Mouse (Mus musculus) megakaryocyte, embryonic 14.5 days (primary cell): Measurements from ENCODE around the gene Eps8. TPM values are rescaled to one million over a fixed set of nuclear protein-coding genes. Genes with fewer than 3 reads are reported as not detected.
A peak's percentile ranks its signal among the peaks of the same experiment; 100 is the strongest.

Experiments used
- H3K27me3 ChIP-seq: replicated peaks from 2 replicates; pipeline ENCODE3; 2012; ENCODE audit warnings: inconsistent platforms
- H3K36me3 ChIP-seq: replicated peaks from 2 replicates; pipeline ENCODE3; 2012; ENCODE audit warnings: low read length, inconsistent platforms, mixed read lengths
- H3K4me1 ChIP-seq: 2 replicates; pipeline ENCODE4 v1.6.1; 2012; ENCODE audit warnings: inconsistent platforms
- H3K4me3 ChIP-seq: replicated peaks from 2 replicates; pipeline ENCODE3; 2012; ENCODE audit warnings: moderate library complexity, mild to moderate bottlenecking, inconsistent platforms
- H3K9me3 ChIP-seq: 2 replicates; pipeline ENCODE4 v1.6.1; 2012; ENCODE audit warnings: inconsistent platforms
- FLI1 ChIP-seq: IDR thresholded peaks from 2 replicates; pipeline ENCODE4 v1.6.1; 2012; ENCODE audit warnings: low read length, inconsistent platforms, mixed read lengths
- GATA1 ChIP-seq: IDR thresholded peaks from 3 replicates; pipeline ENCODE4 v1.6.1; 2012; ENCODE audit warnings: mixed read lengths, low read length, inconsistent platforms, borderline replicate concordance
- polyA plus RNA-seq: library from polyadenylated mRNA; stranded (reverse); fragments of >175 nt; gene quantifications from 2 replicates; pipeline ENCODE4 v1.2.3, GENCODE M21; 2012; ENCODE audit warnings: low replicate concordance; ENCODE audit not compliant: insufficient read depth

Eps8 gene
- polyA plus RNA-seq, result 0.47 and 0.61 TPM in 2 replicates

DNA sequence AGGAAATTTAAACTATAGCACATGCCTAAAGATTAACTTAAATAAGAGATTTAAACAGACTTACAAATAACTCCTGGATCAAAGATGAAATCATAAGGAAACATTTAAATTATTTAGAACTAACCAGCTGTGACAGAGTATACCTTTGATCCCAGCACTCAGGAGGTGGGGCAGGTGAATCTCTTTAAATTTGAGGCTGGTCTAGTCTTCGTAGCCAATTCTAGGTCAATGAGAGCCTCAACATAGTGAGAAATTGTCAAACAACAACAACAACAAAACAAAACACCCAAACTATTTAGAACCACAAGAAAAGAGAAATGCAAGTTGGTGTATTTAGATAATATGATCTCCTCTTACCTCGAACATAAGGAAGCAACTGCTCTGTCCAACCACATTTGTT is at the start of gene Eps8:
Eps8 (minus strand) TSS at position 101 of the 400 bp plus-strand sequence.
- H3K4me3 ChIP-seq, result no peak within 1 kb of the TSS
- no peaks in the 10 kb centered on the region for H3K36me3 ChIP-seq

DNA sequence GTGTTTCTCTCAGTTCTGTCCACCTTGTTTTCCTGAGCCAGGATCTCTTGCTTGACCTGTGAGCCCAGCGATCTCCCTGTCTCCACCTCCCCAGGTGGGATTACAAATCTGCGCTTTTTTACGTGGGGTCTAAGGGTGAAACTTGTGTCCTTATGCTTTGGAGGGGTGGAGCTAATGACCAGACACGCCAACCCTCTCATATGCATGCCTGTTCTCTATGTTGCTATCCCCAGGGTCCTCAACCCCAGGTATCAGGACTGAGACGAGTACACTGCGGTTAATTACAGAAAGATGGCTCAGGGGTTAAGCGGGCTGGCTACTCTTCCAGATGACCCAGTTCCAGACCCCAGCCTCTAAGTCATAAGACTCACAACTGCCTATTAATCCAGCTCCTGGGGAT is 48.8 kb upstream of the Eps8 start:
- Histone ChIP-seq H3K27me3 (peaks cover 5% of the 10 kb centered on the region), H3K4me1 (peaks cover 14% of the 10 kb centered on the region), H3K36me3 (no peaks in the 10 kb centered on the region), H3K9me3 (peaks cover 8% of the 10 kb centered on the region; the same call in 1 of the 2 replicates), H3K4me3 (no peak overlapping the region)
- TF ChIP-seq FLI1 (no peak), GATA1 (no peak)

More for the DNA sequence above, at the start of gene Eps8:
- peaks cover 10% of the 10 kb centered on the region for H3K27me3 ChIP-seq
- TF ChIP-seq GATA1, result no peak
- no peak for TF ChIP-seq FLI1
- no peaks in the 10 kb centered on the region for H3K4me1 ChIP-seq
- H3K9me3 ChIP-seq, result 0 out of 2 replicates have a peak, but pooled peaks cover 3% of the 10 kb centered on the region

DNA sequence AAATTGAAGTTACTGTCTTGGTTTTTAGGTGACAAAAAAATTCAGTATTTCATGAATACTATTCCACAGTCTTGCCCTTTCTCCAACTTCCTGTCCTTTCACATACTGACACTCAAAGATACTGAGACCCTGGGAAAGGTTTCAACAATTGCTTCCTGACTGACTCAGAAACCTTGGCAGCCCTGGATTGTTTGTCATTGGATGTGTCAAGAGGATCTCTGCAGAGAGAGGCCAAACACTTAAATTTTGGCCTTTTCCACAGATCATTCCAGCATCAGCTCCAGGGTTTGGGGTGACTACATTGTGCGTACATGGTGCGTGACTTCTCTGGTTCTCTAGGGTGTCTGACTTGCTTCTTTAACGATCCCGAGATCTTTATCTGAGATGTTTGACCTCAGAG is 48.2 kb upstream of the Eps8 start:
- TF ChIP-seq GATA1 (no peak), FLI1 (no peak)
- no peaks in the 10 kb centered on the region for H3K36me3 ChIP-seq
- H3K4me3 ChIP-seq, result no peak overlapping the region
- peaks cover 8% of the 10 kb centered on the region; the same call in 1 of the 2 replicates for H3K9me3 ChIP-seq
- H3K27me3 ChIP-seq, result peaks cover 5% of the 10 kb centered on the region
- H3K4me1 ChIP-seq, result peaks cover 14% of the 10 kb centered on the region

DNA sequence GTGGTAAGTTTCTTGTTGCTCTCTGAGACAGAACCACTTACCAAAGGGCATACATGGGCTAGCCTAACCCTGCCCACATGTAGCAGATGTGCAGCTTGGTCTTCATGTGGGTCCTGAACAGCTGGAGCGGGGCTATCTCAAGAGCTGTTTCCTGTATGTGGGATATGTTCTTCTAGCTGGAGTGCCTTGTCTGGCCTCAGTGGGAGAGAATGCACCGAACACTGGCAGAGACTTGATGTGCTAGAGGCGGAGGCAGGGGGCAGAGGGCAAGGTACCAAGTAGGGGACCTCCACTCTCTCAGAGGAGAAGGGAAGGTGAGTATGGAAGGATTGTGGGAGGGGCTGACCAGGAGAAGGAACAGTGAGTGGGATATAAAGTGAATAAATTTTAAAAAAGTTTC is 47.5 kb upstream of the Eps8 start:
- peaks cover 9% of the 10 kb centered on the region for H3K9me3 ChIP-seq
- no peak for TF ChIP-seq GATA1
- TF ChIP-seq FLI1, result no peak
- H3K27me3 ChIP-seq, result no peaks in the 10 kb centered on the region
- no peaks in the 10 kb centered on the region for H3K36me3 ChIP-seq
- H3K4me1 ChIP-seq, result peaks cover 14% of the 10 kb centered on the region
- no peak overlapping the region for H3K4me3 ChIP-seq

DNA sequence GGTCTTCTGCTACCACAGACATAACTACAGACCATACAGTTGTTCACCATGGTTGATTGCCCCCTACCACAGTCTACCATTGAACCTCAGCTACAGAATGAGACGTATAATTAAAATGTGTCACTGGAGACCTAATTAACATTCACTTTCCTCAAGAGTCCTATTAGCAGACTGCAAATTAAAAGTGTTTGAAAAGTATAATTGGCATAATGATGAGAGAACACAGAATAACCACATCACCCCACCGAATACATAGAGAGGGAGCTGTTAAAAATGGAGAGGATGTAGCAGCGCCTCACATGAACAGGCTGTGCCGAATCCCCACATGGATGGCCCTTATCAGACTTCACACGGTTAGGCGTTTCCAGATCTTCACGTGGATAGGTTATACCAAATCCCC is 44.8 kb upstream of the Eps8 start:
- H3K4me3 ChIP-seq, result no peak overlapping the region
- H3K9me3 ChIP-seq, result peaks cover 10% of the 10 kb centered on the region
- TF ChIP-seq FLI1 (no peak), GATA1 (no peak)

DNA sequence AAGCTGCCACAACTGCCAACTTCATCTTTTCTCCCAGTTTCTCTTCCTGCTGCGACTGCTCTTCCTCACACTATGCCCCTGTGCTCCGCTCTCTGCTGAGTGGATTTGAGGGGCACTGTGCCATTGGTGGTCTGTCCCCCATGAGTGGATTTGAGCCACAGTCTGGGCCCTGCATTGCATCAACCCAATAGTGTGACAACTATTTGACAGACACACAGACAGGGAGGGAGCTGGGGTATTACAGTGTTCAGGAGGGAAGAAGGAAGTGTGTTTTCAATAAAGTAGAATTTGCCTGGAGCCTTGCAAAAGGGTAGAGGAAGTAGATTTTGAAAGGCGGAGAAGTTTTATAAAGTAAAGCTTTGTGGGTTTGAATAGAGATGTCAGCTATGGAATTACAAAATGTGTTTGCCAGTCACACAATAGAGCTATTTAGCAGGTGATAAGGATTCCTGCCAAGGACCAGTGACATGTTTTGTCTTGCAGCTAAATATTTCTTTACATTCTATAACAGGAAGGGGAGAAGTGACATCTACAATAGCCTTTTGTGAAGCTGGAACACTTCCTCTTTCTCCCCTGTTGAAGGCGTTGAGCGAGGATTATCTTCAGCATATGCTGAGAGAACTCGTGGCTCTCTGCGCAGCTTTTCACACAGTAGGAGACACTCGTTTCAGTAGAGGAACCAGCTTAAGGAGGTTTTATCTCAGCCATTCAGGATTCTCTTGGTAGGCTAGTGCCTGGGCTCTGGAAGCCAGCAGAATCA is 41.9 kb upstream of the Eps8 start:
- H3K9me3 ChIP-seq, result peaks cover 7% of the 10 kb centered on the region
- peak overlapping the region; percentile 54 for H3K4me3 ChIP-seq
- no peaks in the 10 kb centered on the region for H3K27me3 ChIP-seq
- no peaks in the 10 kb centered on the region for H3K36me3 ChIP-seq
- H3K4me1 ChIP-seq, result no peaks in the 10 kb centered on the region; the same call in 1 of the 2 replicates
- TF ChIP-seq GATA1 (no peak), FLI1 (no peak)

More for the DNA sequence above, 44.8 kb upstream of the Eps8 start:
- no peaks in the 10 kb centered on the region for H3K27me3 ChIP-seq
- H3K4me1 ChIP-seq, result peaks cover 10% of the 10 kb centered on the region
- no peaks in the 10 kb centered on the region for H3K36me3 ChIP-seq

DNA sequence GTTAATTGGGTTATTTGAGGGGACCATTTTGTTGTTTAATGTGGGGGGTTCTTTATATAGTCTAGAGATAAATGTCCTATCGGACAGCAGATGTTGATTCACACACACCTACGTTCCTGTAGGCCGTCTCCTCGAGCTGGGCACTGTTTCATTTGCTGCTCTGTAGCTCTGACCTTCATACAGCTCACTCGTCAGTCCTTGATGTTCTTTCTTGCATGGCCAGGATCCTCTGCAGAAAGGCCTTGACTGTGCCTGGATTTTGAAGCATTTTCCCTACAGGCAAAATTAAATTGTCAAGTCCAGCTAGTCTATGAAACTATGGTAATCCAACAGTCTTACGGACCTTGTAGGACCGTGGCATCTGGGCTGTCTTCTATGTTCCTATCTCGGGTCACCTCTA is 40.4 kb upstream of the Eps8 start:
- TF ChIP-seq FLI1 (no peak), GATA1 (no peak)

DNA sequence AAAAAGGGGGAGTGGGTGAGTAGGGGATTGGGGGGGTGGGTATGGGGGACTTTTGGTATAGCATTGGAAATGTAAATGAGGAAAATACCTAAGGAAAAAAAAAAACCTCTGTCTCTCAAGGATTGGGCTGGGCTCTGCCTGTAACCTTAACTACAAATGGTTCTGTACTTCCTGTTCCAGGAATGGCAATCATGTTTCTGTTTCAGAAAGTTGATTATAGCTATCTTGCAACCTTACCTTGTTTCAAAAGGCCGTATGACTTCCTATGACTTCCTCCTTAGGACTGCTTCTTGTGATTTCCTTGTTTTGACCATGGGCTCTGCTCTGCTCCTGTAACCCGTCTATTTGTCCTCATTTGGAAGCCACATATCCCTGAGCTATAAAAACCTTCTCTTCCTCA is 39.6 kb upstream of the Eps8 start:
- H3K9me3 ChIP-seq, result peaks cover 7% of the 10 kb centered on the region
- no peaks in the 10 kb centered on the region for H3K36me3 ChIP-seq
- TF ChIP-seq GATA1 (no peak), FLI1 (no peak)
- H3K27me3 ChIP-seq, result no peaks in the 10 kb centered on the region
- no peak overlapping the region for H3K4me3 ChIP-seq
- no peaks in the 10 kb centered on the region; the same call in 1 of the 2 replicates for H3K4me1 ChIP-seq

More for the DNA sequence above, 40.4 kb upstream of the Eps8 start:
- Histone ChIP-seq H3K4me3 (no peak overlapping the region), H3K4me1 (no peaks in the 10 kb centered on the region; the same call in 1 of the 2 replicates), H3K27me3 (no peaks in the 10 kb centered on the region), H3K36me3 (no peaks in the 10 kb centered on the region), H3K9me3 (peaks cover 7% of the 10 kb centered on the region)

DNA sequence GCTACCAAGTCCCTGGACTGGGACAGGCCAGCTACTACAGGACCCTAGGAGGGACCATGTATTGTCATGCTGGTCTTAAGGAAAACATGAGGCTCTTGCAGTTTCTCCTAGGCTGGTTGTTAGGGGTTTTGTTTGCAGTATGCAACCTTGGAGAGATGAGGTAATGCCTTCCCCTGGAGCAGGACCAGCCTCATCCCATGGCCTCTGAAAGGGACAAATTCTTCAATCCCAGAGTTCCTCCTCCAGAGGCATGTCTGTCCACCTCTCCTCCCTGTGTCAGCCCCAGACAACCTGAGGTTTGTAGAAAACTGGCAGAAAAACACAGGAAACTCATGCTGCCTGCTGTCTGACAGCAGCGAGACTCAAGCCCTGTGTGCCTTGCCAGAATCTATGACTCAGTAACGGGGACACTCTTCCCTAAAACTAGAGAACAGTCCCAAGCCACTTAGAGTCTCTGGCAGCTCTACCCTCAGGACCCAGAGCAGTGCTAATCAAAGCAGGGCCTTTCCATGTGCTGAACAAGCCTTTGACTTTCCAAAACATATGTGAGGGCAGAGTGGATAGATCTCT is 36.0 kb upstream of the Eps8 start:
- Histone ChIP-seq H3K4me1 (no peaks in the 10 kb centered on the region), H3K9me3 (peaks cover 13% of the 10 kb centered on the region), H3K36me3 (no peaks in the 10 kb centered on the region), H3K4me3 (no peak overlapping the region), H3K27me3 (no peaks in the 10 kb centered on the region)
- TF ChIP-seq GATA1 (no peak), FLI1 (no peak)

DNA sequence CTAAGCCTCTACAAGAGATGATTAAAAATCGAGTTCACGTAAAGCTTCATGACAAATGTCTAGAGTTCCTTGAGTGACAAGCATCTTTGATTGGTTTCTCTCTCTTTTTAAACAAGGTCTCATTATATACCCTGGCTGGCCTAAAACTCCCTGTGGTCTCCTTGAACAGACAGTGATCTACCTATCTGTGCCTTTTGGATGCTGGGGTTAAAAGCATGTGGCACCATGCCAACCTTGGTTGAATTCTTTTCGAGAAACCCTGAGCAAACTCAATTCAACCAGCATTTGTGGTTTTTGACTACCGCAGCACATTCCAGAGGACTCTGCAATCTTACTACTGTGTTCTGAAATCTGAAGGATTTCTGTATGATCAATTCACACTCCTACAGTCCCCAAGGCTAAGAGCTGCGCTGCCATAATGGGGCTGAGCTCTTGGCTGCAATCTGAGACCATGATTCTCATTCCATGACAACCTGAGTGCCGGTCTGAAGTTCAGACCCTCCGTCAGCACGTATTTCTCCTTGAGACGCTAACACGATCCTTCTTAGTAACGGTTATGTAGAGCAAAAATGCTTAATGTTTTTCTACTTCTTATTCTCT is 33.9 kb upstream of the Eps8 start:
- no peak overlapping the region for H3K4me3 ChIP-seq
- TF ChIP-seq FLI1, result no peak
- no peak for TF ChIP-seq GATA1

More for the DNA sequence above, 33.9 kb upstream of the Eps8 start:
- Histone ChIP-seq H3K4me1 (no peaks in the 10 kb centered on the region), H3K27me3 (no peaks in the 10 kb centered on the region), H3K9me3 (peaks cover 13% of the 10 kb centered on the region), H3K36me3 (no peaks in the 10 kb centered on the region)
